Mouse (Mus musculus): ENCODE data around the gene Traf7.

Gene Traf7

DNA sequence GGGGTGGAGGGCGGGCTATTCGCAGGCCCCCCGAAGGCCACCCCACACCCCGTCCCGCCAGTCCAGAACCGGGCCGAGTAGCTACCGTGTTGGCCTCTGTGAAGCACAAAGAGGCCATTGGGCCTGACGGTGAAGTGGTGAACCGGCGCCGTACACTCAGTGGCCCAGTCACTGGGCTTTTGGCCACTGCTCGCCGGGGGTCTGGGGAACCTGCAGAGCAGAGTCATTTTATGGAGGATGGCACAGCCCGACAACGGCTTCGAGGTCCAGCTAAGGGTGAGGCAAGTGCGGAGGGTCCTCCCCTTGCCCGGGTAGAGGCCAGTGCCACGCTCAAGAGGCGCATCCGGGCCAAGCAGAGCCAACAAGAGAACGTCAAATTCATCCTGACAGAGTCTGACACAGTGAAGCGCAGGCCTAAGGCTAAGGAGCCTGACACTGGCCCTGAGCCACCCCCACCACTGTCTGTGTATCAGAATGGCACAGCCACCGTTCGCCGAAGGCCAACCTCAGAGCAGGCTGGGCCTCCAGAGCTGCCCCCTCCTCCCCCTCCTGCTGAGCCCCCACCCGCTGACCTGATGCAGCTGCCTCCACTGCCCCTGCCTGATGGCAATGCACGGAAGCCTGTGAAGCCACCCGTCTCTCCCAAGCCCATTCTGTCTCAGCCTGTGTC is 22.3 kb downstream of the Traf7 start:
- DNase-seq = peak; percentile 9

DNA sequence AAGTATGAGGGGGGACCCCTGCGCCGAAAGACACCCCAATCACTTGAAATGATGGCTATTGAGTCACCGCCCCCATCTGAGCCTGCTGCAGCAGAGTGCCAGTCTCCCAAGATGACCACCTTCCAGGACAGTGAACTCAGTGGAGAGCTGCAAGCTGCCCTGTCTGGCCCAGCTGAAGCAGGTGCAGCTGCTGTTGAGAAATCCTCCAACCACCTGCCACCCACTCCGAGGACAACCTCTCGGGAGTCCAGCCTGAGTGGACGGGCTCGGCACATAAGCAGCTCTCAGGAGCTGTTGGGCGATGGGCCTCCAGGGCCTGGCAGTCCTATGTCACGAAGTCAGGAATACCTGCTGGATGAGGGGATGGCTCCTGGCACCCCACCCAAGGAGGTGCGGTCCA is 23.7 kb downstream of the Traf7 start:
- peak; percentile 7 for DNase-seq

DNA sequence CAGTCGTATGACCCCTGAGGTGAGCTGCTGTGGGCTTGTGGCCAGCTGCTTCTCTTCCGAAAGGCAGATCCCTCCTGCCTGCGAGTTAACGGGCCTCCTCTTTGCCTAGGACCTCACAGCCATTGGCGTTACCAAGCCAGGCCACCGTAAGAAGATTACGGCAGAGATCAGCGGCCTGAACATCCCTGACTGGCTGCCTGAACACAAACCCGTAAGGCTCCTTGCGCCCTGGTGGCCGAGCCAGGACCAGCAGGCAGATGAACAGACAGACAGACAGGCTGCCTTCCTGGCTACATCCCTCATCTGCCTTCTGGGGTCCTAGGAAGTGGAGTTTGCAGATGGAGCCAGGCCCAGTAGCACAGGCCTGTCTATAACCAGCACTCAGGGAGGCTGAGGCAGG is 25.5 kb downstream of the Traf7 start:
- DNase-seq = peak; percentile 12

DNA sequence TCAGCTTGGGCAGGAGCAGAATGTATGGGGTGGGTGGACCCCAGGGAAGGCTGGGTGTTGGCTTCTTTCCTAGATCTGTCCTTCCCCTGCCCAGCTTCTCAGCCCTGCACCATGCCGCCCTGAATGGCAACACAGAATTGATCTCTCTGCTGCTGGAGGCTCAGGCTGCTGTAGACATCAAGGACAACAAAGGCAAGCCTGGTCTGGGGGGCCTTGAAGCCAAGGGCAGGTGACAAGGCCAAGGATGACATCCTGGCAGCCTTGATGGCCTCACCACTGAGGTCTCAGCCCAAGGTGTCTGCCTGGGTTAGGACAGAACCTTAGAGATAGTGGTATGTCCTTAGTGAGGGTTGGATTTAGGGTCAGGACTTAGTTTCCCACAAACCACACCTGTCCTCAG is 31.7 kb downstream of the Traf7 start:
- no peak for DNase-seq

DNA sequence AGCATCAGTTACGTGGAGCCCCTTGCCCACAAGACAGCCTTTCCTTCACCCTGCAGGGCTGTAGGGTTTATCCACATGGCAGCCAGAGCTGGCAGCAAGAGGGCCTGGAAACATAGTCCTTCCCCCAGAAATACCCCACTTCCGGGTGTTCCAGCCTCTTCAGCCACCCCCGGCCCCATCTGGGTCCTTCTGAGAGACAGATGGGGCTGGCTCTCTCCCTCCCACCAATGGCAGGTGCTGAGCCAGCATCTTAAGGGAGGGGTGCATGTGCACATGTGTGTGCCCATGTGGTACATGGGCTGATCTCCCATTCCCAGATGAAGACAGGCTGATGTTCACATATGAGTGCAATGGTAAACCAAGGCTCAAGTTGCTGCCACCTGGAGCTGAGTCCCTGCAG is 32.3 kb downstream of the Traf7 start:
- DNase-seq = peak; percentile 2

DNA sequence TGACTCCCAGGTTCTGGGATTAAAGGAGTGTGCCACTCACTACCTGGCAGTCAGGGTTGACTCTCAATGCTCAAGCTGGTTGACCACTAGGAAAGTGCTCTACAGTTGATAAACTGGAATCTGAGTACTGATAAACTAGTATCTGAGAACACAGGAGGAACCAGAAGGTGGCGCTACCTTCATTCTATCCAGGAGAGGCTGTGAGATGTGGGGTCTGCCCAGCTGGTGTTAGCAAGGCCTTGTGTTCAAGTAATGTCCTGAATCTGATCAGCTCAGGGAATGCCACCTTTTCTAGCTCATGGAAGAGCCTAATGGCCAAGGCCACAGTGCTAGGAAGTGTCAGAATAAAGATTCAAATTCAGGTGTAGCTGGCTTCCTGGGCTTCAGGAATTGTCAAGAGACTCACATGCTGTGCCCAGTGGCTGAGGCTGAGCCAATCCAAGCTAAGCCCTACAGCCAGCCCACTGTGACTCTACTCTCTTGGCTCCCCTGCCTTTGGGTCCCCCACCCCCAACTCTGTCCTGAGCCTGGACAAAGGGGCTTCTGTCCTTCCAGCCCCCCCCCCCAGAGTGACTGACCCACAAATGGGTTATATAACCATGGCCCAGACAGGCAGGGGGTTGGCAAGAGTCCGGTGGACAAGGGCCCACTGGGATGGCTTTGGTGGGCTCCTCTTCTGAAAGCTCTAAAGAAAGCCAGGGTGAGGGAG is 33.0 kb downstream of the Traf7 start:
- DNase-seq = peak; percentile 62

DNA sequence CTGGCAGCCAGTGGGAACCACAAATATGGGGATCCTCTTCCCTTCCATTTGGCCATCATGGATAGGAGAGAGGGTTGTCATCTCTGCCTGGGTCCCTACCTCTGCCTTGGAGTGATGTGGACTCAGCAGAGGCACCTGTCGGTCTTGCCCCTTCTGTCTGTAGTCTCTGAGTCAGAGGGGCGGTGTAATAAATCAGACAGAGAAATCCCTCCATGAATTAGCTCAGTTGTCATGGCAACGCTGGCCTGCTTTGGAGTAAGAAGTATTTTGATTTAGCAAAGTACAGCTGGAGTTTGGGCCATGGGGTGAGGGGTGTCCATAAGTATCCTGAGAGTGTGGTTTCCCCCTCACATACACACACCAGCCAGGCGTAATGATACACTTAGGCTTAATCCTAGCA is 37.3 kb downstream of the Traf7 start:
- peak; percentile 56 for DNase-seq

DNA sequence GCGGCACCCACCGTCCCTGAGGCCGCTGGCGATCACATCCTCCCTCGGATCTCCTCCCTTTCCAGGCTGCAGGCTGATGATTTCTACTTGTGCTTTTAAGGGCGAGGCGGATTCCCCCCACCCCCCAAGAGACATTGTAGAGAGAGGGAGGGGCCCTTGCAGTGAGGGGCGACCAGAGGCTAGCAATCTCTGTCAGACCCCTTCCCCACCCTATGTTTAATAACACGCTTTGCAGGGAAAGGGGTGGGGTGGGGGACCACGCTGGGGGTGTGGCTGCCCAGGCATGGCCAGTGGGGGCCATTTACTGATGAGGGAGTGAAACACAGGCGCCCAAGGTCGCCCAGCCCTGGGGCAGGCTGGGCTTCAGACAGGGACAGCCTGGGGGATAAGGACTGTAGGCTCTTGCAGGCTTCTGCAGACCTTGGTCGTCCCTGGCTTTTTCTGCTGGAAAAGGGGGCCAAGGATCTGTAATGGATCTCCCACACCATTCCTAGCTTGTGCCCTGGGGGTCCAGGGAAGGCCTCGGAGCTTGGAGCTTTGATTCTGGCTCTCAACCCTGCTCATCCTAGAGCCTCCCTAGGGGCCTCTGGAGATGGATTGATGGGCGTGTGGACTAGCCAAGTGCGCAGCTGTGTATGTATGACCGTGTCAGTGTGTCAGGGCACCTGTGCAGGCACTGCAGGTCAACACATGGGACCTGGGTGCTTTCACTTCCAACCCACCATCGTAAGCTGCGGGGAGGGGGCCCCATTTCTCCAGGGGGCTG is 38.3 kb downstream of the Traf7 start:
- peak; percentile 13 for DNase-seq

DNA sequence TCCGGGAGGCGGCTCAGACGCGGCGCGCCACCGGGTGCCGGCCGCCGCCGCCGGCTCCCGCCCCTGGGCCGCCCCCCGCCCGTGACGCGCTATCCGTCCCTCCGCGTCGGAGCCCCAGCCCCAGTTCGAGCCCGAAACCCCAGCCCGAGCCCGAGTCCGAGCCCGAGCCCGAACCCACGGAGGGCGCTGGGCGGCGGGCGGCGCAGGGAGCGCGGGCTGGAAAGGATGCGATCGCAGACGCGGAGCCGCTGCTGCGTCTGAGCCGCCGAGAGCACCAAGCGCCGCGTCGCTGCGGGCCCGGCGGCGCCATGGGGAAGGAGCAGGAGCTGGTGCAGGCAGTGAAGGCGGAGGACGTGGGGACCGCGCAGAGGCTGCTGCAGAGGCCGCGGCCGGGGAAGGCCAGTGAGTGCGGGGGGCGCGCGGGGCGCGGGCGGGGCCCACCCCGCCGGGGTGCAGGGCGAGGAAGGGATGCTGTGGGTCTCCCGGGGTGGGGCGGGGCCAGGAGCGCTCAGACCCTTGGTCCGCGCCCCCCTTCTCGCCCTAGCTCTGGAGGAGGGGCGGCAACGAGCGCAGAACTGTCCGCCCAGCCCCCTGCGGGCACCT is 39.0 kb downstream of the Traf7 start:
- peak; percentile 61 for DNase-seq

DNA sequence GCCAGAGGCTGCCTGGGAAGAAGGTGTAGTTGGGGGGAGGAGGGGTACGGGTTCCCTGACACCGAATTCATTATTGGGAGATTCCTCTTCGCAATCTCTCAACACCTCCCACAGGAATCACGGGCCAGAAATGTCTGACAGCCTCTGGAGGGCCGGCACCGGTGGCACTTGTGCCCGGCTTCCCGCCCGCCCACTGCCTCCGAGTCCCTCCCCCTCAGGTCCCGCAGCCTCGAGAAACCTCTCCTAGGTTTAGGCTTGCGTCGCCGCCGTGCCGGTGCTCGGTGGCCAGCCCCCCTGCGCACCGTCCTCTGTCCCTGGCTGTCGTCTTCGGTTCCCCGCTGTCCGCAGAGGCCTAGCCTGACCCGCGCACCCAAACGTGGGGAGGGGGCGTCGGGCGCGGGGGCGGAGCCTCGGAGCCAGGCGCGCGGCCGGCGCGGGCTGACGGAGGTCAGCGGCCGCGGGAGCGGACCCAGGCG is 39.5 kb downstream of the Traf7 start, which contains the start of gene Caskin1:
Caskin1 (plus strand) TSS at position 416 of the 476 bp plus-strand sequence.
- DNase-seq = no peak

DNA sequence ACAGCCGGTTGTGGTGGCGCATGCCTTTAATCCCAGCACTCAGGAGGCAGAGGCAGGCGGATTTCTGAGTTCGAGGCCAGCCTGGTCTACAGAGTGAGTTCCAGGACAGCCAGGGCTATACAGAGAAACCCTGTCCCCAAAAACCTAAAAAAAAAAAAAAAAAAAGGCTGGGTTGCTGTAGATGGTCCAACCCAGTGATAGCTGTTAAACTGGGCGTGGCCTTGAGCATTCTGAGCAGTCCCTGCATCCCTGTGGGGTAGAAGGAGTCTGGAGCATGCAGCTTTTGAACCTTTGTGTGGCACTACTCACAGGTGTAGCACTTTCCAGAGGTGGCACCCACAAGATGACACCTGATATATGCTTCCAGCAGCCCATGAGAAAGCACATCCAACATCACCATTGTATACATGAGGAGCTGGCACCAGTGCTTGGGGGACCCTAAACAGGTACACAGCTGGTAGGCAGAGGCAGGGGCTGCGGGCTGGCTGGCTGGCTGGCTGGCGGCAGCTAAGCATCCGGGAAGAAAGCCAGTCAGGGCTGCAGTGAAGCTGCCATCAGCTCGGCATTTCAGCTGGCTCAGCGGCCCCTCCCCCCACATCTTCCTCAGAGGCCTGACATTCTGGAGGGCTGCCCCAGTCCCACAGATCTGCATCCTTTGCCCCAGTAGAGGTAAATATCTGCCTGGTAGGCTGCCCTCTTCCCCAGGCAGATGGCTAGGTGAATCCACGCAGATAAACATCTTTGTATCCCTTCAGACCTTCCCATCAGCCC is 42.5 kb downstream of the Traf7 start:
- DNase-seq = peak; percentile 78

DNA sequence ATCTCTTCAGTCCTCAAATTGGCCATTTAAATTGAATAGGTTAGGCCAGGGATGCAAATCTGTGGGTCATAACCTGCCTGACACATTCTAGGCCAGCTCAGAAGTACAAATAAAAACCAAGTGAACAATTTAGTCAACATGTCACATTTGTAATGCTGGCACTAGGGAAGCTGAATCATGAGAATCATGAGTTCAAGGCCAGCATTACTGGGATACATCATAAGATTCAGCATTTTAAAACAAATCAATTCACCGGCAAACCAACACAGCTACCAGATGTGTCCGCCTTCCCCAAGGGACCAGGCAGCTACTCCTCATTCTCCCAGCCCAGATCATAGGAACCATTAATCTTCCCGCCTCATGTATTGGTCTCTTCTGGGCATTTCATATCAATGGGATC is 44.2 kb downstream of the Traf7 start:
- no peak for DNase-seq

DNA sequence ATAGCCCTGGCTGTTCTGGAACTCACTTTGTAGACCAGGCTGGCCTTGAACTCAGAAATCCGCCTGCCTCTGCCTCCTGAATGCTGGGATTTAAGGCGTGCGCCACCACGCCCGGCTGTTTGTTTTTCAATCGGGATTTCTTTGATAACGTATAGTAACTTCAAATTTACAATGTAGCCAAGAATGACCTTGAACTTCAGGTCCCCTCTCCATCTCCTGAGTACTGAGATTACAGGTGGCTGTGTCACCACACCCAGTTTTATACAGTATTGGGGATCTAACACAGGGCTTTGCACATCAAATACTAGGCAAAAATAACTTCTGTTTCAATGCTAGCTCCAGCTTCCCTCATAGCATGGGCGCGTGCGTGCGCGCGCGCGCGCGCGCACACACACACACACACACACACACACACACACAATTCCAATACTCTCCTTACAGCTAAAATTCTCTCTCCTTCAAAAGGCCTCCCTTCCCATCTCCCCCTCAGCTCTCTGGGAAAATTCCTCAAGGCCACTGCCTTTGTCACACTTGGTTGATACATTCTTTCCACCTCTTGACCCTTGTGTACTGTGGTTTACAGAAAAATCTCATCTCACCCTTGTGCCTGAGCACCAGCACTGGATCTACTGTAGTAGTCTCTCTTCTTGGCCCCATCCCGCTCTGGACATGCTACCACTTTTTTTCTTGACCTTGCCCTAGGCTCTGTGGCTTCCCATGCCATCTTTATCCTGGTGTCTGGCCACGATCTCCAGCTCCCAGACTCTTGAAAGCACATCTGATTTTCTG is 46.5 kb downstream of the Traf7 start:
- no peak for DNase-seq

DNA sequence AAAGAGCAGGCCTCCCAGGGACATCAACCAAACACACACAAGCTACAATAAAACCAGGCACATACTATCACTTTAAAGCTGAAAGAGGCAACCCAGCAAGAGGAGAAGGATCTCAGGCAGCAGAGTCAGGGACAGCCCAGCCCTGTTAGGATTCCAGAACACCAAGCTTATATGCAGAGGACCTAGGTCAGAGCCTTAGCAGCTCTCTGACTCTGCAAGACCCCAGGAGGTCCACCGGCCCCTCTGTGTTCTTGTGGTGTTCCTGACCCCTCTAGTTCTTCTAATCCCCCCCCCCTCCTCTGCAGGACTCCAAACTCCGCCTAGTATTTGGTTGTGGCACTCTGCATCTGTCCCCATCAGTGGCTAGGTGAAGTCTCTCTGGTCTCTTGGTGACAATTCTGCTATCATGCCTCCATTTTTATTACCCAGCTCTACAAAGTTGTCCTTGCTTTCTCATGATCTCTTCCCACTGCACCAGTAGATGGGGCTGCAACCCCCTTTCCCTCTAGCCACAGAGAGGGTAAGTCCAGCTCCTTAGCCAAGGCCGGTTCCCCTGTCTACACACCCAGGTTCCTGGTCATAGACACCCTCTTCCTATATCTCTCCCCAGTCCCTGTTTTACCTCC is 47.4 kb downstream of the Traf7 start:
- no peak for DNase-seq

DNA sequence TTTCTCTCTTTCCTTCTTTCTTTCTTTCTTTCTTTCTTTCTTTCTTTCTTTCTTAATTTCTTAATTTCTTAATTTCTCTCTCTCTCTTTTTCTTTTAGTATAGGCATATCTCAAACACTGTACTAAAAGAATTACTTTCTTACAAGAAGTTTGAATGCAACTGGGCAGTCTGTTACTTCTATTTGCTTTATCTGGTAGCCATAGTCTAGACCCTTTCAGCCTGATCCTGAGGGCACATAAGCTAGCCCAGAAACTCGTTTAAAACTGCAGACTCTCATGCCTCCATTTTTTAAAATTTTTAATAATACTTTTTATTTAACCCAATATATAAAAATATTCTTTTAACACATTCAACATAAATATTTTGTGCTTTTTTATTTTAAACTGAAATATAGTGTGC is 48.3 kb downstream of the Traf7 start:
- DNase-seq = no peak

DNA sequence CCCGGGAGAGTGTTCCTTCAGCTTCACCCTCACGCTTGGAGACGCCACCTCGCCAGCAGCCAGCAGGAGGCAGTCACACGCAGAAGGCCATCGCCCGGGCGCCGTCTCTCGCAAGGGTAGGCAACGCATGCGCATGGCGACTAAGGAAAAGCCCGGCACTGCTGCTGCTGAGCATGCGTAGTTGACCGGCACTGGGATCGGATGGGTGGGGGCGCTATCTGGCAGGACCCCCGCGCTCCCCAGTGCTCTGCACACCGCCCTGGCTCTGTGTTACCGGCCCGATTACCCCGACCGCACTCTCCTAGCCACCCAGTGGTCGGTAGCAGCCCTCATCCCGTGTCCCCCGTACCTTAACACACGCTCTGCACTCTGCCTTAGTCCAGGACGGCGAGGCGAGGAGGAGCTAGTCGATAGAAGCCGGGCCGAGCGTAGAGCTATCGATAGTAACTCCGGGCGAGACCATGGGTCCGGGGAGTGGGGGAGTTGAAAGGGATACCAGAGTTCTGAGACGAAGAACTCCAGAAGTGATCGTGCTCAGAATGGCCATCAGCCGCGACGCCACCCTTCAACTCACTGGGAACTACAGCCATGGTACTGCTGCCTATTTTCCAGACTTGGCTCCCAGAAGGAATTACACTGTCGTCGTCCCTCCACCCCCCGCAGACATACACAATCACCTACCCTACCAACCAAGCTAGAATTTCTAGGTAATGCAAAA is 48.9 kb downstream of the Traf7 start, which contains the start of gene Mlst8:
Mlst8 (minus strand) TSS at position 416 of the 718 bp plus-strand sequence.
- peak; percentile 97 for DNase-seq

DNA sequence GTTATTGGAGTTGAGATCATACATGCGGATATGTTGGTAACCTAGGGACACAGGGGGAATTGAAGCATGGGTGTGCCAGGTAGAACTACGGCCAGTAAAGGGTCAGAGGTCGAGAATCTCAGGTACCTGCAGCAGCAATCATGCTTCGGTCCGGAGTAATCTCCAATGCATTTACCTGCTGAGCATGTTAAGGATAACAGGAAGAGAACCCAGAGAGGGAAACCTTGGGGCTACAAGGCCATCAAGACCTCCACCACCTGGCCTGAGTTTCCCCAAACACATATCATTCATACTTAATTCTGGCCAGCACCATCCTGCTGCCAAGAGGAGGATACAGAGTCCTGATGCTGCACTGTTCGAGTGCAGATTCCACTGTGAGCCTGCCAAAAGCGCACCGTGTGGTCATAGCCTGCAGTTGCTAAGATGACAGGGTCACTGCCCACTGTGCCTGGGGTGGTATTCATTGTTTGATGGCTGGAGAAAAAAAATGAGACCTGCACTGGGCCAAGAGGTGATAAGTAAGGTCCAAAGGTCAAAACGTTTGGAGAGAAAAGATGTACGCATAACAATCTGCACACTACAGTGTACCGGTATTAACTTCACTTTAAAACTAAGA is 49.6 kb downstream of the Traf7 start:
- DNase-seq = no peak

DNA sequence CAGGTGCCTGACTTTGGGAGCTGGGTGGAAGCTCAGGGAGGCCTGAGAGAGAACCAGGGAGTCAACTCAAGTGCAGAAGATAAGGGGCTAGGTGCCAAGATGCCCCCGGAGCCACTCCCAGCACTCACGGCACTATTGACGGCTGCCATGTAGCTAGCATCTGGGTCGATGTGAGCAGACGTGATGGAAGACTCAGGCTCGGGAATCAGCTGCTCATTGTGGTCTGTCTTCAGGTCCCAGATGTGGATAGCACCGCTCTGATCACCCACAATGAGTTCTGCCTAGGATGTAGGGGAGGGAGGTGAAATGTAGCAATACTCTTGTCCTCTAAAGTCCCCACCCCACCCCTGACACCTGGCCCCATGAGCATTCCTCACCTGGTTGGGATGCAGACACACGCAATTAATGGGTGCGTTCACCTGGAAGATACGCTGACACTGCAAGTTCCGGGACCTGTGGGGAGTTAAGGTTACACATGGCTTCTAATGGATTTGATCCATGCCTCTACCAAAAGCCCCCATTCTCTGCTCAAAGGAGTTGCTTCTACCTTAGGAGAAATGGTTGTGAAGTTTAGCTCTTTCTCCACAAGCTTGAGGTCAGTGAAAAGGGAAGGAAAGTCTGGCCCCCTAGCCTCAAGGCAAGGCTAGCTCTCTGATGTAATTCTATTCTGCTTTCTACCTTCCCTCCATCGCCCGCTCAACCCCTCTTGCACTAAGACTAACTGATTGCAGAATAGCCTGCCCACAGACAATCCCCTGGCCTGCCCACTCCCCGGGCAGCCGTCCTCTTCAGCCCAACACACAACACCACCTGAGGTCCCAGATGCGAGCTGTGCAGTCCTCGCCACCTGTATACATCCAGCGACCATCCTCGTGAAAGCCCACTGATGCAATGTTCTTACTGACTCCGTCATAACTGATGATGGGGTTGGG is 50.4 kb downstream of the Traf7 start:
- DNase-seq = no peak

Measured in right cerebral cortex, postnatal 4 days (tissue).